Mouse (Mus musculus): ENCODE measurements around the gene Tmem120b.

Tmem120b gene

GRCm38 (mm10) chr5:123068115-123068514 is at the start of gene Tmem120b:
Tmem120b (plus strand) TSS chr5:123068415.
- DNase-seq (ENCODE audit: low spot score in 2 of 2) = no peak

GRCm38 (mm10) chr5:123019336-123020016 is 48.7 kb upstream of the Tmem120b start:
- no peak for DNase-seq (ENCODE audit: low spot score in 2 of 2)

- no peak for DNase-seq (ENCODE audit: low spot score in 2 of 2)
These were observed 47.8 kb upstream of the Tmem120b start for GRCm38 (mm10) chr5:123020426-123020825.

GRCm38 (mm10) chr5:123021438-123021837 is 46.8 kb upstream of the Tmem120b start:
- no peak for DNase-seq (ENCODE audit: low spot score in 2 of 2)

- no peak for DNase-seq (ENCODE audit: low spot score in 2 of 2)
These were observed 45.2 kb upstream of the Tmem120b start for GRCm38 (mm10) chr5:123023049-123023448.

GRCm38 (mm10) chr5:123024312-123024711 is 43.9 kb upstream of the Tmem120b start:
- DNase-seq (ENCODE audit: low spot score in 2 of 2) = no peak

GRCm38 (mm10) chr5:123024965-123025573 is 43.1 kb upstream of the Tmem120b start:
- DNase-seq (ENCODE audit: low spot score in 2 of 2) = no peak

- no peak for DNase-seq (ENCODE audit: low spot score in 2 of 2)
These were observed 41.8 kb upstream of the Tmem120b start for GRCm38 (mm10) chr5:123026414-123026813.

GRCm38 (mm10) chr5:123027436-123027835 is 40.8 kb upstream of the Tmem120b start:
- no peak for DNase-seq (ENCODE audit: low spot score in 2 of 2)

GRCm38 (mm10) chr5:123029729-123030128 is 38.5 kb upstream of the Tmem120b start:
- no peak for DNase-seq (ENCODE audit: low spot score in 2 of 2)

- DNase-seq (ENCODE audit: low spot score in 2 of 2) = no peak
These were observed 36.9 kb upstream of the Tmem120b start for GRCm38 (mm10) chr5:123031312-123031711.

- DNase-seq (ENCODE audit: low spot score in 2 of 2) = no peak
These were observed 34.5 kb upstream of the Tmem120b start for GRCm38 (mm10) chr5:123033646-123034160.

GRCm38 (mm10) chr5:123035089-123035488 is 33.1 kb upstream of the Tmem120b start:
- no peak for DNase-seq (ENCODE audit: low spot score in 2 of 2)

GRCm38 (mm10) chr5:123035564-123035963 is 32.7 kb upstream of the Tmem120b start:
- no peak for DNase-seq (ENCODE audit: low spot score in 2 of 2)

GRCm38 (mm10) chr5:123038115-123038514 is 30.1 kb upstream of the Tmem120b start:
- DNase-seq (ENCODE audit: low spot score in 2 of 2) = no peak

GRCm38 (mm10) chr5:123039120-123039752 is 29.0 kb upstream of the Tmem120b start:
- no peak for DNase-seq (ENCODE audit: low spot score in 2 of 2)

- DNase-seq (ENCODE audit: low spot score in 2 of 2) = no peak
These were observed 27.4 kb upstream of the Tmem120b start for GRCm38 (mm10) chr5:123040796-123041195.

- DNase-seq (ENCODE audit: low spot score in 2 of 2) = no peak
These were observed 24.4 kb upstream of the Tmem120b start for GRCm38 (mm10) chr5:123043856-123044255.

GRCm38 (mm10) chr5:123045561-123046295 is 22.5 kb upstream of the Tmem120b start:
- no peak for DNase-seq (ENCODE audit: low spot score in 2 of 2)

- DNase-seq (ENCODE audit: low spot score in 2 of 2) = no peak
These were observed 21.3 kb upstream of the Tmem120b start, which contains the start of gene Morn3 for GRCm38 (mm10) chr5:123046916-123047315. Morn3 (minus strand) TSS chr5:123047016.

- no peak for DNase-seq (ENCODE audit: low spot score in 2 of 2)
These were observed 18.9 kb upstream of the Tmem120b start for GRCm38 (mm10) chr5:123049271-123049670.

GRCm38 (mm10) chr5:123050918-123051317 is 17.3 kb upstream of the Tmem120b start:
- no peak for DNase-seq (ENCODE audit: low spot score in 2 of 2)

Data from frontal cortex, postnatal 25 days (tissue).